Mouse (Mus musculus) embryonic facial prominence, embryonic 14.5 days (tissue): ENCODE results near the gene Anapc11. TPM values are rescaled to one million over a fixed set of nuclear protein-coding genes. Genes with fewer than 3 reads are reported as not detected.

Source experiments
- ATAC-seq: fragments of 200-750 bp; cut with Nextera tagmentation; 2 replicates; pipeline ENCODE4 v1.8.0; 2017; ENCODE audit warnings: low read depth, moderate number of reproducible peaks, moderate TSS enrichment
- DNase-seq: peaks from one replicate; pipeline ENCODE4 v3.0.0-alpha.2; 2015; ENCODE audit warnings: low spot score
- H3K27ac ChIP-seq: fragments of 300-500 bp; sonication (generic); replicated peaks from 2 replicates; pipeline ENCODE4 v1.5.1; 2014; ENCODE audit warnings: low read depth, mild to moderate bottlenecking, low read length, moderate library complexity
- H3K27me3 ChIP-seq: fragments of 300-500 bp; sonication (generic); replicated peaks from 2 replicates; pipeline ENCODE4 v1.6.1; 2014; ENCODE audit warnings: low read length; ENCODE audit not compliant: control insufficient read depth, insufficient read depth
- H3K36me3 ChIP-seq: fragments of 300-500 bp; sonication (generic); 2 replicates; pipeline ENCODE4 v1.6.1; 2014; ENCODE audit warnings: low read length, mixed read lengths; ENCODE audit not compliant: control insufficient read depth, insufficient read depth
- H3K4me1 ChIP-seq: fragments of 300-500 bp; sonication (generic); 2 replicates; pipeline ENCODE4 v1.6.1; 2014; ENCODE audit warnings: antibody characterized with exemption, low read length; ENCODE audit not compliant: control insufficient read depth, insufficient read depth
- H3K4me2 ChIP-seq: fragments of 300-500 bp; sonication (generic); 2 replicates; pipeline ENCODE4 v1.6.1; 2014; ENCODE audit warnings: low read depth, mild to moderate bottlenecking, low read length, moderate library complexity, mixed read lengths
- H3K4me3 ChIP-seq: fragments of 300-500 bp; sonication (generic); 2 replicates; pipeline ENCODE4 v1.5.1; 2014; ENCODE audit warnings: low read depth, mild to moderate bottlenecking, low read length
- H3K9ac ChIP-seq: fragments of 300-500 bp; sonication (generic); 2 replicates; pipeline ENCODE4 v1.6.1; 2014; ENCODE audit warnings: low read depth, mild to moderate bottlenecking, low read length, moderate library complexity, mixed read lengths
- H3K9me3 ChIP-seq: fragments of 300-500 bp; sonication (generic); 2 replicates; pipeline ENCODE4 v1.6.1; 2016; ENCODE audit warnings: low read length; ENCODE audit not compliant: control insufficient read depth
- WGBS: fragments of 180-500 bp; shearing (Covaris S2); extraction: QIAGEN DNeasy Blood & Tissue Kit; methylation state at CpG from one replicate; pipeline ENCODE4 v1.1.7; 2014; 5-methylcytosine and 5-hydroxymethylcytosine counted together
- polyA plus RNA-seq: library from polyadenylated mRNA; unstranded; fragments of >200 nt; fragmentation: Nextera tagmentation; extraction: Ambion mirVana; gene quantifications from 2 replicates; pipeline ENCODE4 v1.2.1, GENCODE M21; 2014

The Anapc11 gene
- polyA plus RNA-seq, 1 experiment from 2014 or later = 242 TPM

- peaks cover 16% of the 10 kb centered on the region for H3K4me1 ChIP-seq
- 1% methylated on average over 17 of the region's 18 CpGs for WGBS
- peaks cover 5% of the 10 kb centered on the region for H3K27me3 ChIP-seq
- H3K36me3 ChIP-seq = no peaks in the 10 kb centered on the region
- ATAC-seq (peak; percentile 44), DNase-seq (no peak)
- H3K27ac ChIP-seq = peak overlapping the region; percentile 82
- H3K4me2 ChIP-seq = peak overlapping the region; percentile 91
- peak overlapping the region; percentile 55 for H3K4me3 ChIP-seq
- H3K9me3 ChIP-seq = no peaks in the 10 kb centered on the region
- peak overlapping the region; percentile 73 for H3K9ac ChIP-seq
These were observed 44.8 kb downstream of the Anapc11 start for GRCm38 (mm10) chr11:120642939-120643600.

GRCm38 (mm10) chr11:120643601-120643987, 45.4 kb downstream of the Anapc11 start, which contains the start of gene Pycr1:
Gene Pycr1 (minus strand): TSS chr11:120643769.
- H3K4me2 ChIP-seq = peak within 1 kb of the TSS; percentile 91
- ATAC-seq = peak; percentile 99
- H3K27me3 ChIP-seq = peaks cover 8% of the 10 kb centered on the region
- no peaks in the 10 kb centered on the region for H3K9me3 ChIP-seq
- peak within 1 kb of the TSS; percentile 82 for H3K27ac ChIP-seq
- peaks cover 18% of the 10 kb centered on the region for H3K4me1 ChIP-seq
- H3K9ac ChIP-seq = peak within 1 kb of the TSS; percentile 73
- peak; percentile 97 for DNase-seq
- WGBS = 0% methylated on average over 14 of the region's 15 CpGs
- peak within 1 kb of the TSS; percentile 55 for H3K4me3 ChIP-seq
- no peaks in the 10 kb centered on the region for H3K36me3 ChIP-seq

GRCm38 (mm10) chr11:120647047-120647830, 49.0 kb downstream of the Anapc11 start:
- H3K4me3 ChIP-seq = no peak overlapping the region
- H3K36me3 ChIP-seq = no peaks in the 10 kb centered on the region
- peaks cover 8% of the 10 kb centered on the region for H3K27me3 ChIP-seq
- ATAC-seq = no peak
- H3K4me1 ChIP-seq = peaks cover 18% of the 10 kb centered on the region
- no peak for DNase-seq
- no peak overlapping the region for H3K27ac ChIP-seq
- no peak overlapping the region for H3K4me2 ChIP-seq
- H3K9ac ChIP-seq = peak overlapping the region; percentile 34; the same call in 1 of the 2 replicates
- 78% methylated on average over 35 of the region's 35 CpGs for WGBS
- no peaks in the 10 kb centered on the region for H3K9me3 ChIP-seq

- DNase-seq (peak; percentile 51), ATAC-seq (no peak)
- H3K27ac ChIP-seq = no peak within 1 kb of the TSS
- H3K27me3 ChIP-seq = peaks cover 8% of the 10 kb centered on the region
- peak within 1 kb of the TSS; percentile 39 for H3K4me2 ChIP-seq
- peaks cover 12% of the 10 kb centered on the region for H3K4me1 ChIP-seq
- 6% methylated on average over 13 of the region's 13 CpGs for WGBS
- no peaks in the 10 kb centered on the region for H3K9me3 ChIP-seq
- H3K9ac ChIP-seq = peak within 1 kb of the TSS; percentile 34; the same call in 1 of the 2 replicates
- 0 out of 2 replicates have a peak within 1 kb of the TSS, but pooled peaks have one; percentile 6 for H3K4me3 ChIP-seq
- no peaks in the 10 kb centered on the region for H3K36me3 ChIP-seq
These were observed 49.8 kb downstream of the Anapc11 start, which contains the start of gene Myadml2 for GRCm38 (mm10) chr11:120648001-120648476. Gene Myadml2 (minus strand): TSS chr11:120648158.

- Histone ChIP-seq H3K4me2 (no peak overlapping the region), H3K9me3 (no peaks in the 10 kb centered on the region), H3K4me3 (no peak overlapping the region), H3K4me1 (peaks cover 7% of the 10 kb centered on the region), H3K36me3 (no peaks in the 10 kb centered on the region), H3K27me3 (peaks cover 17% of the 10 kb centered on the region), H3K27ac (no peak overlapping the region), H3K9ac (no peak overlapping the region)
- ATAC-seq = no peak
- no peak for DNase-seq
- 69% methylated on average over 3 of the region's 3 CpGs for WGBS
These were observed 53.7 kb downstream of the Anapc11 start for GRCm38 (mm10) chr11:120651872-120652271.

GRCm38 (mm10) chr11:120654741-120655140, 56.5 kb downstream of the Anapc11 start:
- WGBS = 52% methylated on average over 3 of the region's 3 CpGs
- ATAC-seq = no peak

GRCm38 (mm10) chr11:120657301-120657700, 59.1 kb downstream of the Anapc11 start:
- no peak for ATAC-seq
- peaks cover 55% of the 10 kb centered on the region for H3K27me3 ChIP-seq

More at GRCm38 (mm10) chr11:120654741-120655140, 56.5 kb downstream of the Anapc11 start:
- Histone ChIP-seq H3K27ac (no peak overlapping the region), H3K9me3 (no peaks in the 10 kb centered on the region), H3K4me3 (no peak overlapping the region), H3K9ac (no peak overlapping the region), H3K4me2 (no peak overlapping the region), H3K27me3 (peaks cover 30% of the 10 kb centered on the region), H3K4me1 (peaks cover under 1% of the 10 kb centered on the region; the same call in 1 of the 2 replicates), H3K36me3 (no peaks in the 10 kb centered on the region)
- no peak for DNase-seq

More at GRCm38 (mm10) chr11:120657301-120657700, 59.1 kb downstream of the Anapc11 start:
- Histone ChIP-seq H3K4me2 (no peak overlapping the region), H3K27ac (no peak overlapping the region), H3K4me3 (no peak overlapping the region), H3K9me3 (no peaks in the 10 kb centered on the region), H3K4me1 (peaks cover 10% of the 10 kb centered on the region; the same call in 1 of the 2 replicates), H3K9ac (no peak overlapping the region), H3K36me3 (no peaks in the 10 kb centered on the region)
- 90% methylated on average over 4 of the region's 4 CpGs for WGBS
- DNase-seq = no peak
